Mouse (Mus musculus) left cerebral cortex, adult 8-10 months (tissue): ENCODE measurements around the gene Ceacam14. TPM values are rescaled to one million over a fixed set of nuclear protein-coding genes. Genes with fewer than 3 reads are reported as not detected.

Experiments
- DNase-seq, 2 experiments: peaks; one replicate each; pipeline ENCODE4 v3.0.0; 2022; ENCODE audit warnings: low spot score in 2 of 2
- total RNA-seq, 4 experiments: library from RNA; stranded (reverse); gene quantifications; 2 replicates each; pipeline ENCODE4 v1.2.4; 2022

Gene Ceacam14
- not detected for total RNA-seq

DNA sequence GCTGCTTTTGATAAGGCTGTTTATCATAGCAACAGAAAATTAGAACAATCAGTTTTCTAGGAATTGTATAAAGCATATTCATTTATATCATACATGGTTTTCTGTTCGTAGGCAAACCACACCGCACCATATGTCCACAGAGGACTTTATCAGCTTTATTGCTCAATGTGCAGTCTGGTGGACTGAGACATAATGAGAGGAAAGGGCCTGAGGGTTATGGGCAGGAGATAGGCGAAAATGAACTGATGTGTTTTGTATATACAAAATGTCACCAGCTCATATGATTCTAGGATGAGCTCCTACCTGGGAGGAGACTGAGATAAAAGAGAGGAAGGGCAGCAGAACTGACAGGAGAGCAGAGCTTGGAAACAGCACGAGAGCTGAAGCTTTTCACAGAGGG, at the start of gene Ceacam14:
TSS of gene Ceacam14 (plus strand) at position 301 of the 400 bp plus-strand sequence.
- no peak for DNase-seq

Other genes starting within 250 kb of the Ceacam14 start
- gene Ceacam5, start 99.4 kb upstream of the Ceacam14 start, total RNA-seq, result not detected
- not detected for gene Gm5155, start 59.1 kb downstream of the Ceacam14 start, total RNA-seq
- gene Ceacam11, start 159.5 kb downstream of the Ceacam14 start, total RNA-seq, result not detected
- not detected for gene Ceacam13, start 197.3 kb downstream of the Ceacam14 start, total RNA-seq